Mouse (Mus musculus) embryonic facial prominence, embryonic 10.5 days (tissue): ENCODE results near the gene Diras1. TPM values are rescaled to one million over a fixed set of nuclear protein-coding genes. Genes with fewer than 3 reads are reported as not detected.

Experiments
- DNase-seq: peaks from one replicate; pipeline ENCODE4 v3.0.0-alpha.2; 2017; ENCODE audit warnings: low spot score
- H3K27ac ChIP-seq: fragments of 300-500 bp; sonication (generic); replicated peaks from 2 replicates; pipeline ENCODE4 v1.5.1; 2016; ENCODE audit warnings: mild to moderate bottlenecking
- H3K27me3 ChIP-seq: fragments of 300-500 bp; sonication (generic); replicated peaks from 2 replicates; pipeline ENCODE4 v1.6.1; 2016; ENCODE audit warnings: low read depth, mild to moderate bottlenecking; ENCODE audit not compliant: poor library complexity, severe bottlenecking
- H3K36me3 ChIP-seq: fragments of 300-500 bp; sonication (generic); replicated peaks from 2 replicates; pipeline ENCODE4 v1.6.1; 2016; ENCODE audit warnings: mild to moderate bottlenecking, moderate library complexity
- H3K4me1 ChIP-seq: fragments of 300-500 bp; sonication (generic); 2 replicates; pipeline ENCODE4 v1.6.1; 2016
- H3K4me3 ChIP-seq: fragments of 300-500 bp; sonication (generic); 2 replicates; pipeline ENCODE4 v1.5.1; 2016; ENCODE audit warnings: mild to moderate bottlenecking, moderate library complexity
- H3K9me3 ChIP-seq: fragments of 300-500 bp; sonication (generic); 2 replicates; pipeline ENCODE4 v1.6.1; 2016; ENCODE audit warnings: mild to moderate bottlenecking
- WGBS: fragments of 180-500 bp; shearing (Covaris S2); methylation state at CpG from one replicate; pipeline ENCODE4 v1.1.7; 2016; 5-methylcytosine and 5-hydroxymethylcytosine counted together
- polyA plus RNA-seq: library from polyadenylated mRNA; unstranded; fragments of >200 nt; fragmentation: Nextera tagmentation; extraction: Ambion mirVana; gene quantifications from 2 replicates; pipeline ENCODE4 v1.2.1, GENCODE M21; 2016

Gene Diras1
- polyA plus RNA-seq, 1 experiment from 2014 or later = 1.4 TPM

DNA sequence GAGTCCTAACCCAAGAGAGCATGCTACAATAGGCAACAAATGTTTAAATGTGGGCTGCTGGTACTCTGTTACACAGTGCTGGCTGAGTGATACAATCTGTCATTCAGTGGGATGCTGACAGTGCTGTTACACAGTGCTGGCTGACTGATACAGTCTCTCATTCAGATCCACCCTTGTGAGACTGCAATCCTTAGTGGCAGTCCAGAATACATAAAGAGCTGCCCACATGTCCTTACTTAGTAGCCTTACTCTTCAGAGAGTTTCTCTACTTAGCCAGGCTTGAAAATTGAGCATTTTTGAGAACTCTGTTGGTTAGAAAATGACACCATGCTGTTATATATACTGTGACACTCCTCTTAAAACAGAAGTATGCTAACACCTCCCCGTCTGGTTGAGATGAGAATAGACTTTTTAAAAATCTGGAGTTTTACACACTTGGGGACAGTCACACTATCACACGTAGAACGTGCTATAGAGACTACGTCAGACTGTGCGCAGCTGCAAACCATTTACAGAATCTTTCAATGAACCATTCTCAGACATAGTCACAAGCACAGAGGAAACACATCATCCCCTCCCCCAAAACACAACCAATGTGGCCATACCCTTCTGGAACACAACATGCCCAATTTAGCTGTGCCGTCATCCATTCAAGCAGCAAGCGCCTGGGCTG, 19.3 kb downstream of the Diras1 start:
- WGBS = 92% methylated on average over 7 of the region's 7 CpGs
- no peaks in the 10 kb centered on the region for H3K9me3 ChIP-seq
- H3K4me3 ChIP-seq = no peak overlapping the region
- peaks cover 8% of the 10 kb centered on the region for H3K27me3 ChIP-seq
- no peak overlapping the region for H3K27ac ChIP-seq
- no peaks in the 10 kb centered on the region for H3K36me3 ChIP-seq
- DNase-seq = no peak
- peaks cover 6% of the 10 kb centered on the region; the same call in 1 of the 2 replicates for H3K4me1 ChIP-seq

DNA sequence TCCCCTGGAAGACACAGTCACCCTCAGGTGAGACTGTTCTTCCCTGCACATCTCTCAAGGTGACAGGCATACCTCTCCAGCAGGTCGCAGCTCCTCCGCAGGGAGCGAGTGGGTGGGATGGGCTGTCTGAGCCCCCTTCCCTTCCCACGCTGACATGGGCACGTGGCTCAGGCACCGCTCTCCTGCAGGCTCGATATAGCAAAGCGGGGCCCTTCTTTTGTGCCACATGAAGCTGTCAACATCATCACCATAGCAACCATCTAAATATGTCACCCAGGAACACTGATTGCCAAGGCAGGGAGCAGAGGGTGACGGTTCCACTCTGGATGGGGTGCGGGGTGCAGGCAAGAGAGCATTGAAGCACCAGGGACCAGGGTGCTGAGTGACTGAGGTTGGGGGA, 24.3 kb downstream of the Diras1 start:
- no peak overlapping the region; the same call in 1 of the 2 replicates for H3K27ac ChIP-seq
- H3K9me3 ChIP-seq = no peaks in the 10 kb centered on the region
- no peak overlapping the region for H3K4me3 ChIP-seq
- peaks cover 30% of the 10 kb centered on the region for H3K27me3 ChIP-seq
- no peaks in the 10 kb centered on the region for H3K36me3 ChIP-seq
- DNase-seq = no peak
- H3K4me1 ChIP-seq = peaks cover 30% of the 10 kb centered on the region
- 66% methylated on average over 10 of the region's 10 CpGs for WGBS

DNA sequence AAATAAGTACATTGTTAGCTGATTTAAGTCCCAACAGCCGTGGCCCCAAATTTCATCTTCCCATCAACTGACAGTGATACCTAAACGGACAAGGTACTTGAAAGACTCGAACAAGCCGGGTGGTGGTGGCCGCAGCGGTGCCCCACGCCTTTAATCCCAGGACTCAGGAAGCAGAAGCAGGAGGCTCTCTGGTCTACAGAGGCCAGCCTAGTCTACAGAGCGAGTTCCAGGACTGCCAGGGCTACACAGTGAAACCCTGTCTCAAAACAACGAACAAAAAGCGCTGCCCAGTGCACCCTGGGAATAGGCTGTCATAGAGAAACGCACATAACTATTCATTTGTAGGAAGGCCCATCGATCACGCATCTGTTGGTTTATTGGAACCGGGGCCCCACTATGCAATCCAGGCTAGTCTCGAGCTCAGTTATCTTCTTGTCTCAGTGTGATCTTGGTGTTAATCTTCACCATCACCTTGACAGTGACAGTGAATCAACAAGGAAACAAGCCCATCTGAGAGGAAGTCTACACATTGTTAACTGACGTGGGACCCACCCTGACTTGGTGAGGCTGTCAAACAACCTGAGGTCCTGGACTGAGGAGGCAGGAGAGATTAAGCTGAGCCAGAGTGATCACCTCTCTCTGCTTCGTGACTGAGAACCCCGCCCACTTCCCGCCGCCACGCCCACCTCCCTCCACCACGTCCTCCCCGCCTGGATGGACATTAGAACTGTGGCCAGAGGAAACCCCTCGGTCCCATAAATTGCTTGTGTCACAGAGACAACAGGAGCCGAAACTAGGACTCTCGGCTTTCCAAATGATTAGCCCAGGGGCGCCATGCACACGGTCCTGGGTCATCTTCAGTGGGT, 25.0 kb downstream of the Diras1 start:
- Histone ChIP-seq H3K4me3 (no peak overlapping the region), H3K36me3 (no peaks in the 10 kb centered on the region), H3K4me1 (peaks cover 30% of the 10 kb centered on the region), H3K27ac (no peak overlapping the region; the same call in 1 of the 2 replicates), H3K27me3 (peaks cover 30% of the 10 kb centered on the region), H3K9me3 (no peaks in the 10 kb centered on the region)
- DNase-seq = no peak
- WGBS = 48% methylated on average over 28 of the region's 28 CpGs

DNA sequence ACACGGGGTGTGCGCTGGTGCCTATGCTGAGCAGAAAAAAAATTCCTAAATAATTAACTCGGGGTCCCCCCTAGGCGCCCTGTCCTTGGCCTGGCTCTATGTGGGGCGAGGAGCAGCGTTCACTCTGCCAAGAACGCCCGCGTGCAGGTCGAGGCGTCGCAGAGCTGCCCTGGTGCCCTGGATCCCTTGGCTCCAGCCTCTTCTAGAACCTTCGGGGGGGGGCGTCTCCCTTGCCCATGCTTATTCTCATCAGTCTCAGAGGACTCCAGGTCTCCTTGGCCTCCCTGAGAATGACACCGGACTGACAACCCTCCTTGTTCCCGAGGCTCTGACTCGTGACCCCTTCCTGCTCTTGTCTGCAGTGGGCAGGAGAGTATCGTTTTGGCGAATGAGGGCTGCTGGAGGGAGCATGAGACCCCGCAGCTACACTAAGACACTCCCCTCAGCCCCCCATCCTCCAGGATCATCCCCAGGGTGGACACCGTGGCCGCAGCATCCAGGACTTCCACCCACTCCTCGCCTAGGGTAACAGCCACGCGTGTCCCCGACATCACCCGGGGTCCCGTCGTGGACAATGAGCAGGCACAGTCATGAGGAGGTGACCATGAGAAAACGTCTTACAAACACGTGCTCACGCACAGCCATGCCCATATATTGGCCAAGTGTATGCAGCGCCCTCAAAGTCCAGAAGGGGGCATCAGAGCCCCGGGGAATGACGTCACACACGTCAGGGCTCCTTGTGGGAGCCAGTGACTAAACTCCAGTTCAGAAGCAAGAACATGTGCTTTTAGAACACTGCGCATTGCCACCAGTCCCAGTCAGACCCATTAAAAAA, 25.9 kb downstream of the Diras1 start:
- Histone ChIP-seq H3K27ac (no peak overlapping the region), H3K36me3 (no peaks in the 10 kb centered on the region), H3K27me3 (peaks cover 35% of the 10 kb centered on the region), H3K4me1 (peaks cover 33% of the 10 kb centered on the region), H3K9me3 (no peaks in the 10 kb centered on the region), H3K4me3 (peak overlapping the region; percentile 16)
- peak; percentile 89 for DNase-seq
- WGBS = 31% methylated on average over 37 of the region's 37 CpGs

DNA sequence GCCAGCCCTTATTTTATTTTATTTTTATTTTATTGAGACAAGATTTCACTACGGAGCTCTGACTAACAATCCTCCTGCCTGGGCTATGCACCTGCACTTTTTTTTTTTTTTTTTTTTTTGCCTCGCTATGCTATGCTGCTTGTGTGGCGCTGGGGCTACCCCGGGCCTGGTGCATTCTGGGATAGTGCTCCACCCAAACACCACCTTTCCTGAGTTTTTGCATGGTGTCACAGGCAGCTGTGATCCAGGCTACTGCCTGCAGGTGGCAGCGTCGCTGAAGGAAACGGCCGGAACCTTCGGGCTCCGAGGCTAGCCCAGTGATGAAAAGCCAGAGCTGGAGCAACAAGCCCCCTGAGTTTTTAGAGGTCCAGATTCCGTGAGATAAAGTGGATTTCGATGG, 26.7 kb downstream of the Diras1 start:
- Histone ChIP-seq H3K4me3 (no peak overlapping the region), H3K4me1 (peaks cover 33% of the 10 kb centered on the region), H3K9me3 (no peaks in the 10 kb centered on the region), H3K36me3 (no peaks in the 10 kb centered on the region), H3K27ac (no peak overlapping the region), H3K27me3 (peaks cover 43% of the 10 kb centered on the region)
- 21% methylated on average over 12 of the region's 12 CpGs for WGBS
- peak; percentile 69 for DNase-seq

DNA sequence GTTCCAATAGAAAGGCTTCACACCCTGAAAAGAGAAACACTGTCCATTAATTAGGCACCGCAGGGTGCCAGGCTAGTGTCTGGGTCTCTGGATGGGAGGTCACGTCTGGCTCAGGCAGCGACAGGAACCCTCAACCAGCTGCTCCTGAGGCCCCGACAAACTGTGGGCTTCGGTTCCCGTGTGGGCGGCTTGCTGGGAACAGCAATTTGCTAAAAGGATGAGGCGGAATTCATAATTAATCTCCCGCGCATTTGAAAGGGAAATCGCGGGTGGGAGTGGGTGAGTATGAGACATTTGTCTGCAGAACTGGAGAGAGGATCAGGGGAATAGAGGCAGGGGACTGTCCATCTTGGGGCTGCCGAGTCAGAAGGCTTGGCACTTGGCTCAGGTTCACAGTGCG, 27.4 kb downstream of the Diras1 start:
- Histone ChIP-seq H3K27me3 (peaks cover 51% of the 10 kb centered on the region), H3K9me3 (no peaks in the 10 kb centered on the region), H3K4me3 (no peak overlapping the region), H3K36me3 (no peaks in the 10 kb centered on the region), H3K4me1 (peaks cover 33% of the 10 kb centered on the region), H3K27ac (no peak overlapping the region)
- DNase-seq = no peak
- WGBS = 44% methylated on average over 14 of the region's 14 CpGs

DNA sequence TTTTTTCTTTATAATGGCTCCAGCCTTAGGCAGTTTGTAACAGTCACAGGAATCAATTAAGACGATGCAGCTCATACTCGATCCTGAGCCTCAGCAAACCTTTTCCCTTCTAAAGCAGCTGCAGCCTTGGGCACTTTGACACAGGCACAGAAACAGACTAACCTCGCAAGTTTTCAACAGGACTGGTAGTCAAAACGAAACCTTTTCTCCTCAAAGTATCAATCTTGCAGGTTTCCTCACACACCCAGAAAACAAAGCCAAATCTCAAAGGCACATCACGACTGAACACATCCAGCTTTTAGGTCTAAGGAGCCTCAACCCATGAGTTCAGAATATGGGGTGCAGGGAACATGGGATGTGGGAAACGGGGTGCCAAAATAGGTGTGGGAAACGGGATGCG, 28.1 kb downstream of the Diras1 start:
- 83% methylated on average over 8 of the region's 8 CpGs for WGBS
- no peak for DNase-seq
- no peaks in the 10 kb centered on the region for H3K36me3 ChIP-seq
- H3K4me3 ChIP-seq = no peak overlapping the region
- peaks cover 33% of the 10 kb centered on the region for H3K4me1 ChIP-seq
- H3K27ac ChIP-seq = no peak overlapping the region
- H3K27me3 ChIP-seq = peaks cover 56% of the 10 kb centered on the region
- no peaks in the 10 kb centered on the region for H3K9me3 ChIP-seq

DNA sequence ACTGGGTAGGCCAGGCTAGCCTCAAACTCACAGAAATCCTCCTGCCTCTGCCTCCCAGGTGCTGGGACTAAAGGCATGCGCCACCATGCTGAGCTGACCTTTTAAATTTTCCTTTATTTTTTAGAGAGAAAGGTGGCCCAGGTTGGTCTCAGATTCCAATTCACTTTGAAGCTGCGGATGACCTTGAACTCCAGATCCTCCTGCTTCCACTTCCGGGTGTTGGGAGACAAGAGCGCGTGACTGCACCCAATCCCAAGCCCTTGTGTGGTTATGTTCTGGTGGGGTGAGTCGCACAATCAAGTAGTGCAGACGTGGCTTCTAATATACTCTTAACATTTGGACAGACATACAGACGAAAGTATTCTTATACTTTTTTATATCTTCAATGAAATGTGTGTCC, 29.0 kb downstream of the Diras1 start:
- Histone ChIP-seq H3K27me3 (peaks cover 52% of the 10 kb centered on the region), H3K4me3 (no peak overlapping the region), H3K9me3 (no peaks in the 10 kb centered on the region), H3K36me3 (no peaks in the 10 kb centered on the region), H3K4me1 (peaks cover 29% of the 10 kb centered on the region), H3K27ac (no peak overlapping the region)
- DNase-seq = no peak
- WGBS = 93% methylated on average over 8 of the region's 8 CpGs

DNA sequence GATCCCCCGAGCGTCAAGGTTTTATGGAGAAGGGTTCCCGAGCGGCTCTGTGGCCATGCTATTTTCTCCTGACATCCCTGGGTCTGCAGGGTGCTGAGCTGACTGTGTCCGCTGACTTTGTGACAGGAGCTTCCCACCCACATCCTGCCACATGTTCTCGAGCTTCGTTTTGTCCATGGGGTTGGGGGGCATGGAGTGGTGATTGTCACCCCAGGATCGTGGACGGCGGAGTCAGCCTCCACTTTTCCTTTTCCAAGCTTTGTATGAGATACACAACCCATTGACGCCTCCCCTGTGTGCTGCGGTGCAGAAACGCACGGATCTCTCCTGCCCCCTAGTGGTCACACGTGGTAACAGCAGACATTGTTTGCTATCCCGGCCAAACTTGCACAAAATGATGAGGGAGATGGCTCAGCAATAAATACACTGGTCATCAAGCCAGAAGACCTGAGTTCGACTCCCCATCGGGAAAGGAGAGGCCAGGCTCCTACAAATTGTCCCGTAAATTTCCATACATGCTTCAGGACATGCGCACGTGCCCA, 30.3 kb downstream of the Diras1 start:
- Histone ChIP-seq H3K9me3 (no peaks in the 10 kb centered on the region), H3K27ac (no peak overlapping the region), H3K36me3 (no peaks in the 10 kb centered on the region), H3K4me1 (peaks cover 17% of the 10 kb centered on the region), H3K27me3 (peaks cover 42% of the 10 kb centered on the region), H3K4me3 (no peak overlapping the region)
- 12% methylated on average over 21 of the region's 21 CpGs for WGBS
- peak; percentile 83 for DNase-seq

DNA sequence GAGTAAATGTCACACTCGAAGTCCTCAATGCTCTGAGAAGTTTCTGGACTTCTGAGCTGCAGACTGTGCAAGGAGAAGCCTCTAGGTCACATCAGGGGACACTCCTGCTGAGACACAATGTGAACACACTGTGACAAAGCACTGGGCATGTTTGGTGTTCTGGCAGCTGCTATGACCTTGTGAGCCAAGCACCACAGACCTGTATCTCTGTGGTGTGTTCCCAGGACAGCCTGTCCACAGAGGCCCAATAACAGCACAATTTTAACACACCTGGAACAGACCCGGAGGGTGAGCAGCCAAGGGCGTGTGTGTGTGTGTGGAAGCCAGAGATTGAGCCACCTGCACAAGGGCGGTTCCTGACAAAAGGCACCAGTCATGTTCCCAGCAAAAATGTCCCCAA, 30.8 kb downstream of the Diras1 start:
- Histone ChIP-seq H3K4me3 (no peak overlapping the region), H3K4me1 (peaks cover 11% of the 10 kb centered on the region), H3K36me3 (no peaks in the 10 kb centered on the region), H3K9me3 (no peaks in the 10 kb centered on the region), H3K27me3 (peaks cover 42% of the 10 kb centered on the region), H3K27ac (no peak overlapping the region)
- DNase-seq = no peak
- 62% methylated on average over 4 of the region's 4 CpGs for WGBS

DNA sequence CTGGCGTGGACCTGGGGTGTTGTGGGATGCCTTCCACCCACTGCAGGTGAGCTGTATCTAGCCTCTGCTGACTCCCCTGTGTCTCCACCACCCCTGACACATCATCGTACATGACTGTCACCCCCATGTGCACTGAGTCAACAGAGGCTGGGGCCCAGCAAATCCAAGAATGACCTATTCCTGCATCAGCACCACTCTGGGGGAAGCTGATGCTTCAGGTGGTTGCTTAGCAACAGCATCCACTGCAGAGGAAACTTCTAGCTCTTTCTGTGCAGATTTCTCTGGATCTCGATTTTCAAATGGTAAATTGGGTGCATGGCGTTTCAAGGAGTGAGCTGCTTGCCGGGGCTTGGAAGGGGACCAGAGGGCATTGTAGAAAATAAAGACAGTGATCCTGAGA, 32.2 kb downstream of the Diras1 start:
- peaks cover 6% of the 10 kb centered on the region; the same call in 1 of the 2 replicates for H3K4me1 ChIP-seq
- H3K4me3 ChIP-seq = no peak overlapping the region
- no peaks in the 10 kb centered on the region for H3K36me3 ChIP-seq
- no peaks in the 10 kb centered on the region for H3K9me3 ChIP-seq
- 65% methylated on average over 5 of the region's 5 CpGs for WGBS
- peaks cover 48% of the 10 kb centered on the region for H3K27me3 ChIP-seq
- H3K27ac ChIP-seq = no peak overlapping the region
- DNase-seq = no peak

DNA sequence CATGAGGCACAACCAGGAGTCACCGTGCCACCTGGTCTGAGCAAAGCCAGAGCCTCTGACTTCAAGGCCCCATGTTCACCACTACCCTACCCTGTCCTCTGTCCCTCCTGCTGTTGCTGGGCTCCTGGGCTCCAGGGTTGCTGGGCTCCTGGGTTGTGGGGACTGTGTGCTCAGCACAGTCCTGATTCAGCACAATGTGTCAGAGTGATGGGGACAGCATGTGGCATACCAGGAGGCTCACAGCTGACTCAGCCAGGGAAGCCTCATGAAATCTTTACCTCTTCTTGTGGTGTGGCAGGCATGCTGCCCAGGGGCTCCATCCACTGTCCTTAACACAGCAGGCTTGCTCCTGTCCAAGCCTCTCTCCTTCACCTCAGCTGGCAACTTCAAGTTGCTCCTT, 33.5 kb downstream of the Diras1 start:
- DNase-seq = no peak
- Histone ChIP-seq H3K9me3 (no peaks in the 10 kb centered on the region), H3K27me3 (peaks cover 46% of the 10 kb centered on the region), H3K27ac (no peak overlapping the region), H3K4me3 (no peak overlapping the region), H3K4me1 (peaks cover 8% of the 10 kb centered on the region), H3K36me3 (no peaks in the 10 kb centered on the region)
- 73% methylated on average over 1 of the region's 1 CpGs for WGBS
